Mouse (Mus musculus) liver, embryonic 14.5 days (tissue): ENCODE measurements around the gene Ptprd.

Experiments
- CTCF ChIP-seq: IDR thresholded peaks from 2 replicates; pipeline ENCODE4 v1.5.1; 2016; ENCODE audit warnings: antibody characterized with exemption, low read depth, control low read depth
- EP300 ChIP-seq: IDR thresholded peaks from 2 replicates; pipeline ENCODE4 v1.6.1; 2016; ENCODE audit warnings: antibody characterized with exemption, low read depth

DNA sequence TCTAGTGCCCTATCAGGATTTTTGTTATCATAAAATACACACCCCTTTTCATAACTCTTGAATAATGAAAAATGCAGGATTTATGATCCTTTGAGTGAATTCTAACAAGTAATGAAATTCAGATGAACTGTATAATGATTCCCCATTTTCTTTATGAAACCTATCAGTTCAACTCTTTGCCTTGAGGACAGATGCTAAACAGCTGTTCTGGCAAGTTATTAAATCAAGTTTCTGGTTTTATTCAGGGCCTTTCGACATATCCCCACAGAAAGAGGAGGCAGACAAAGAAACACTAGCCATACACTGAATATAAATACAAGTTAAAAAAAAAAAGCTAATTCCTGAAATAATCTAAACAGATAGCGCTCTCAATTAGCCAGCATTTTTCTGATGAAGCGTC lies 1914.4 kb downstream of the Ptprd start:
- no peak for TF ChIP-seq CTCF
- no peak for TF ChIP-seq EP300
